Mouse (Mus musculus) left cerebral cortex, adult 8-10 months (tissue): ENCODE measurements at regions not wholly inside any gene's neighbourhood (a gene's known extent, or its start where the extent isn't known, plus 50 kb on each side); places are given as distances from the start of the nearest gene placed in this dataset.

Experiments used
- DNase-seq, 2 experiments: peaks; one replicate each; pipeline ENCODE4 v3.0.0; 2022; ENCODE audit warnings: low spot score in 2 of 2

DNA sequence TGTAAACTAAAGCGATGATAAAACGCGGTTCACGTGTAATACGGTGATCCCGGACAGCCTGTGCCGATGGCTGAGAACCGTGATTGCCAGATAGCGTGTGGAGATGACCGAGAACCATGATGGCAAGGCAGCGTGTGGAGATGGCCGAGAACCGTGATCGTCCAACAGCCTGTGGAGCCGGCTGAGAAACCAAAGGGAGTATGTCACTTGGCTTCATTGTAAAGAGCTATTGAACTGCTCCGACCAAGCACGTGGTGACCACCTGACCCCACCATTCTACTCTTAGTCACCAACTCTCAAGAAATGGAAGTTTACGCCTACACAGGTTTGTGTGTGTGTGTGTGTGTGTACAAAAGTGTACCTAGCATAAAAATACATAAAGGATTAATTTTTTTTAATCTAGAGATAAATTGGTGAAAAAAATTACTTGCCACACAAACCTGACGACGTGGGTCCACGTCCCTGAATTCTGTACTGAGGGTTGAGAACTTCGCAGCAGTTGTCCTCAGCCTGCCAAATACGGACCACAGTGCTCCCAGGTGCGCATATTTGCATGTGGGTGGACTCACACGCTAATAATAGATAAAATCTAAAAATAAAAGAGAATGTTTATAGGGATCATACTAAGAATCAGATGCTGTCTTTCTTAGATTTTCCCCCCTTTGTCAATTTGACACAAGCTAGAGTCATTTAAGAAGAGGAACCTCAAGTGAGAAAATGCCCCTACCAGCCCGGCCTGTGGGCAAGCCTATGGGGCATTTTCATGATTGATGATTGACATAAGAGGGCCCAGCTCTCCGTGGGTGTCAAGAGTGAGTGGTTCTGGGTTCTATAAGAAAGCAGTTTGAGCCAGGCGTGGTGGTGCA lies 56.6 kb upstream of the Mef2a start:
- DNase-seq, result no peak

GRCm38 (mm10) chr7:67428388-67428787 lies 55.7 kb upstream of the Mef2a start:
- DNase-seq, result no peak

DNA sequence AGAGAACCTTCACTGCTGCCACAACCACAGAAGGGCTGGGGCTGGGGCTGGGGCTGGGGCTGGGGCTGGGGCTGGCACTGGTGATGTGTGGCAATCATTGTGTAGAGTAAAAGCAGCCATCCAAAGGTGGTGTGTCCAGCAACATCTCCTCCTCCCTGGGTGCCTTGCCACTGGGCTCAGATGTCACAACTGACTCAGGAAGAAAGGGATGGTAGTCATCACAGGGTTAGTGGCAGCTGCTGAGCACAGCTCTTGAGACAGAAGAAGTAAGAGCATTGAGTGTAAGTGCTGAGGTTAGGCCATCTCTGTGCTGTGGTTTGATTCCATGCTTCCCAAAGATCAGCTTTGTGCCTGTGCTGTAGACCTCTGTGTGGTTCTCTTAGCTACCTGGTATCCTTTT lies 53.4 kb upstream of the Mef2a start:
- DNase-seq, result no peak

- DNase-seq, result no peak
Measured at GRCm38 (mm10) chr7:67425581-67425980, 52.9 kb upstream of the Mef2a start.

GRCm38 (mm10) chr7:67424810-67425485 lies 52.3 kb upstream of the Mef2a start:
- no peak for DNase-seq
